Mouse (Mus musculus): ENCODE data around the gene Il23a.
"Not testable (repeated sequence)": the region's sequence is repeated elsewhere in the genome, so short reads cannot be mapped to it uniquely, and the experiment has no call there.

Il23a gene

DNA sequence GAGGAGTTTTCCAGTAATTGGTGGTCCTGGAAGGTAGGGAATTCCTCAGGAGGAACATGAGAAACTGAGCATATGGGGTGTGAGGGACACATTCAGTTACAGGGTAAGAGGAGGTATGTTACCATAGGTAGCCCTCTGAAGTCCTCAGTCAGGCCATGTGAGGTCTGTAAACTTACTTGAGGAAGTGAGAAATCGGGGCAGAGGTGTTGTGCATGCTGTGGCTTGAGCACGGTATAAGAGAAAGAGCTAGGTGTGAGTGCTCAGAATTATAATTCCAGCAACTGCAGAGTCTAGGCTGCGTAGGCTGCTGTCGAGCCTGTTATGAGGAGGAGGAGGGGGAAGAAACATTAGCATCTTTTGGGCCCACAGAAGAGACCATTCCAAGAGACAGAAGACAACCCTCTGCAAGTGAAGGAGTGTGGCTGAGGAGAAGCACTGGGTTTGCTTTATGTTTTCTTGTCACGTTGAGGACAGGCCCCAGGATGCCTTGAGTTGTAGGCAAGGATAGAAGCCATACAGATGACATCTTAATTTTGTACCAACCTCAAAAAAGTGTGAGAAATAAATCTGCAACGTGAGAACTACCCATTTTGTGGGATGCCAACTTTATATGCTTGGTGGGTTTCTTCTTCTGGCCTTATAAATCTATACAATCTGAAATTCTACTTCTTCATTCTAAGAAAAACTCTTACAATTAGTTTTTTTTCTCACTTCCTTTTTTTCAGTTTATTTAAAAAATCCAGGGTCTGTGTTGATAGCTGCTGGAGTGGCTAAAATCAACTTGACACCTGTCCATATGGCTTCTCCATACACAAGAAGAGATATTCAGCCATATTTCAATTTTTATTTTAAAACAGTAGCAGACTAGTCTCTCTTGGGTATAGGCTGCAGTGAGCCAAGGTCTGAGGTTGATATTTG lies 34.9 kb downstream of the Il23a start:
- Histone ChIP-seq H3K9me3 (ENCODE audit: low read length) (no peaks in the 10 kb centered on the region), H3K27me3 (ENCODE audit: insufficient read depth, low read length) (no peaks in the 10 kb centered on the region), H3K4me1 (replicated peaks; ENCODE audit: low read depth, low read length) (peaks cover 38% of the 10 kb centered on the region), H3K4me3 (replicated peaks; ENCODE audit: low read length) (peak overlapping the region; percentile 61), H3K36me3 (ENCODE audit: insufficient read depth, low read length) (no peaks in the 10 kb centered on the region)
- TF ChIP-seq POU5F1 (IDR thresholded peaks at IDR 0.05; ENCODE audit: borderline replicate concordance, low read length) (no peak), NANOG (IDR thresholded peaks at IDR 0.05; ENCODE audit: borderline replicate concordance, low read length) (no peak), CTCF (conservative IDR thresholded peaks at IDR 0.05; ENCODE audit: low read length) (no peak)

DNA sequence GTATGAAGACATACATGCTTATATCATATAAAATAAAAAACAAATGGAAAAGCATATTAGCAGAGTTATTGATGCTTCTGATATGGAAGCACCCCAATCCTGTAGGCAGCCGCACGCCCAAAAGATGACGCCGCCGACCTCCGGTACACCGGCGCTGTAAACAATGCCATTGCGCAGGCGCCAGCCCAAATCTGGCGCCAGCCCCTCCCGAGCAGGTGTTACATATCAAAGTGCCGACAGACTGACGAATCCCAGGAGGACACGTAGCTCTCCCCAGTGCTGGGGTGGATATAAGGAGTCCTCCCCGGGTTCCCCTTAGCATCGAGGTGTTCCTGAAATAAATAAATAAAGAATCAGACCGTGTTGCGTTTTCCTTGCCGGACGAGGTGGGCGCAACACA lies 36.3 kb downstream of the Il23a start:
- Histone ChIP-seq H3K36me3 (ENCODE audit: insufficient read depth, low read length) (no peaks in the 10 kb centered on the region), H3K4me1 (replicated peaks; ENCODE audit: low read depth, low read length) (peaks cover 27% of the 10 kb centered on the region), H3K27me3 (ENCODE audit: insufficient read depth, low read length) (no peaks in the 10 kb centered on the region), H3K9me3 (ENCODE audit: low read length) (no peaks in the 10 kb centered on the region), H3K4me3 (replicated peaks; ENCODE audit: low read length) (peak overlapping the region; percentile 61)
- no peak for TF ChIP-seq NANOG (IDR thresholded peaks at IDR 0.05; ENCODE audit: borderline replicate concordance, low read length)
- no peak for TF ChIP-seq CTCF (conservative IDR thresholded peaks at IDR 0.05; ENCODE audit: low read length)
- no peak for TF ChIP-seq POU5F1 (IDR thresholded peaks at IDR 0.05; ENCODE audit: borderline replicate concordance, low read length)

DNA sequence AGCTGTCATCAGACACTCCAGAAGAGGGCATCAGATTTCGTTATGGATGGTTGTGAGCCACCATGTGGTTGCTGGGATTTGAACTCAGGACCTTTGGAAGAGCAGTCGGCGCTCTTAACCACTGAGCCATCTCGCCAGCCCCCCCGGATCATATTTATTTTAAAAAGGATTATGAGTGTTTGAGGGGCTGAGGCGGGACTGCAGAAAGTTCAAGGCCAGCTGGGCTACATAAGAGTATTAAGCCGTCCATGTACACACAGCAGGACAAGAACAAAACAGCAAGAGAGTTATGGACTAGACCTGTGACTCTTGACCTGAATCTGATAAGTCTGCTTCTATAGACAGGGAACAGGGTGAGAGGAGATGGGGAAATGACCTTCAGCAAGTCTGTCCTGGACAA lies 38.2 kb downstream of the Il23a start:
- not testable (repeated sequence) for H3K27me3 ChIP-seq (ENCODE audit: insufficient read depth, low read length); H3K9me3 ChIP-seq (ENCODE audit: low read length); H3K36me3 ChIP-seq (ENCODE audit: insufficient read depth, low read length); H3K4me3 ChIP-seq (replicated peaks; ENCODE audit: low read length)
- peaks cover 20% of the 10 kb centered on the region for H3K4me1 ChIP-seq (replicated peaks; ENCODE audit: low read depth, low read length)

DNA sequence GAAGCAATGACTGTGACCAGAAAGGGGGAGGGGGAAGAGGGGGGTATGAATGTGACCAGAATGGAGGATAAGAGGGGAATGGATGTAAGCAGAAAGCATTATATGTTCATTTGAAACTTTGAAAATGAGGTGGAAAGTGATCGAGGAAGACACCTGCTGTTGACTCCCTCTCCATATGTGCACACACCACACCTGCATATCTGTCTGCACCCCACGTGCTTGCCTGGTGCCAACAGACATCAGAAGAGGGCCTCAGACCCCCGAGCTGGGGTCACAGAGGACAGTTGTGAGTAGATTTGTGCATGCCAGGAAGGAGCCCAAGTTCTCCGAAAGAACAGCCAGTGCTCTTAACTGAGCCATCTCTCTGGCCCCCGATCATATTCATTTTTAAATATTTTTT lies 38.6 kb downstream of the Il23a start:
- H3K36me3 ChIP-seq (ENCODE audit: insufficient read depth, low read length), result no peaks in the 10 kb centered on the region
- no peak for TF ChIP-seq NANOG (IDR thresholded peaks at IDR 0.05; ENCODE audit: borderline replicate concordance, low read length)
- no peak for TF ChIP-seq POU5F1 (IDR thresholded peaks at IDR 0.05; ENCODE audit: borderline replicate concordance, low read length)
- no peak for TF ChIP-seq CTCF (conservative IDR thresholded peaks at IDR 0.05; ENCODE audit: low read length)
- H3K27me3 ChIP-seq (ENCODE audit: insufficient read depth, low read length), result no peaks in the 10 kb centered on the region
- no peak overlapping the region for H3K4me3 ChIP-seq (replicated peaks; ENCODE audit: low read length)
- H3K9me3 ChIP-seq (ENCODE audit: low read length), result no peaks in the 10 kb centered on the region
- H3K4me1 ChIP-seq (replicated peaks; ENCODE audit: low read depth, low read length), result peaks cover 21% of the 10 kb centered on the region

DNA sequence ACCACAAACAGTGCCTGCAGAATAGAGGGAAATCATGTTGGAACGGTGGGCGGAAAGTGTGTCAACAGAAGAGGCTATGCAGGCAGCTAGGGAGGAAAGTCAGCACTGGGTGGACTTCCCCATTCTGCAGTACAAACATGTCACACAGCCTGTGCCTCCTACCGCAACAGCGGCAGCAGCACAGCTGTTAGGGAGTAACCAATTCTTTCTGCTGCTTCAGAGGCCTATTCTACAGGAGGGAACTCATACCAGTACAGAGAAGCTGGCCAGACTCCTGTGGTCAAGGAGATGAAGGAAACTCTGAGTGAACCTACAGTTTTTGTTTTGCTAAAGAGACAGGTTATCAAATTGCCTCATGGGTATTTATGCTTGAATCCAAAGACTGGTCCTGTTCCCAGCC lies 39.6 kb downstream of the Il23a start:
- Histone ChIP-seq H3K4me3 (replicated peaks; ENCODE audit: low read length) (no peak overlapping the region), H3K36me3 (ENCODE audit: insufficient read depth, low read length) (no peaks in the 10 kb centered on the region), H3K9me3 (ENCODE audit: low read length) (no peaks in the 10 kb centered on the region), H3K4me1 (replicated peaks; ENCODE audit: low read depth, low read length) (peaks cover 31% of the 10 kb centered on the region), H3K27me3 (ENCODE audit: insufficient read depth, low read length) (no peaks in the 10 kb centered on the region)
- TF ChIP-seq CTCF (conservative IDR thresholded peaks at IDR 0.05; ENCODE audit: low read length) (no peak), POU5F1 (IDR thresholded peaks at IDR 0.05; ENCODE audit: borderline replicate concordance, low read length) (no peak), NANOG (IDR thresholded peaks at IDR 0.05; ENCODE audit: borderline replicate concordance, low read length) (no peak)

DNA sequence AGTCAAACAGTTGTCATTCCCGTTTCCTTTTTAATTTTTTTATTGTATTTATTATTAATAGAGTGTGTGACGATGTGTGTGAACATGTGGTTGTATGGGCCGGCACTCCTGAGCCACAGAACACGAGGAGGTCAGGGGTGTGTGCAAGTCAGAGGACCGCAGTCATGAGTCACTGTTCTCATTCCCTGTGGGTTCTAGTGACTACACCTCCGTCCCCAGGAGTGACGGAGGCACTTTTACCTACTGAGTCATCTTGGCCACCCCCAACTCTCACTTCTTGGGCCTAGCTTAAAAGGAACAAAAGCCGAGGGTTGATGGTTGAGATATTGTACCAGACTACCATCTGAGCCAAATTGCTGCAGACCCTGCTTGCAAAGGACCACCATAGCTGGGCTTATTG lies 42.2 kb downstream of the Il23a start:
- peaks cover 14% of the 10 kb centered on the region for H3K4me1 ChIP-seq (replicated peaks; ENCODE audit: low read depth, low read length)
- no peaks in the 10 kb centered on the region for H3K9me3 ChIP-seq (ENCODE audit: low read length)
- peaks cover 21% of the 10 kb centered on the region for H3K36me3 ChIP-seq (ENCODE audit: insufficient read depth, low read length)
- no peaks in the 10 kb centered on the region for H3K27me3 ChIP-seq (ENCODE audit: insufficient read depth, low read length)
- no peak overlapping the region for H3K4me3 ChIP-seq (replicated peaks; ENCODE audit: low read length)
- TF ChIP-seq CTCF (conservative IDR thresholded peaks at IDR 0.05; ENCODE audit: low read length), result no peak
- TF ChIP-seq POU5F1 (IDR thresholded peaks at IDR 0.05; ENCODE audit: borderline replicate concordance, low read length), result no peak
- TF ChIP-seq NANOG (IDR thresholded peaks at IDR 0.05; ENCODE audit: borderline replicate concordance, low read length), result no peak

DNA sequence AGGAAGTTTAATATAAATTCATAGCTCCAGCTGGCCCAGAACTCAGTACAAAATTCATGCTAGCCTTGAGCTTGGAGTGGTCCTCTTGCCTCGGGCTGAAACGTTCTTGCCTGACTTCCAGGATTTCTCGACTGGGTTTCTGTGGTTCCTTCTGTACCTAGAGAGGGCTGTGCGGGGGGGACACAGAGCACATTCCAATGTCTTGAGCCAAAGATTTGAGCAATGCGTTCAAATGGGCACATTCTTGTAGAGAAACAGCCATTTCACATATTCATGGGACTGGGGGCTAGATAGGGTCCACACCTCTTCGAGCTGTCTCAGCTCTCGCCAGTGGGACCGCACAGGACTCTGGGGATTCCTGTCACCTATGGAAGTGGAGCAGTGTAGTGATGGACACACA lies 42.6 kb downstream of the Il23a start:
- no peak for TF ChIP-seq CTCF (conservative IDR thresholded peaks at IDR 0.05; ENCODE audit: low read length)
- H3K9me3 ChIP-seq (ENCODE audit: low read length), result no peaks in the 10 kb centered on the region
- H3K4me3 ChIP-seq (replicated peaks; ENCODE audit: low read length), result no peak overlapping the region
- peaks cover 17% of the 10 kb centered on the region for H3K4me1 ChIP-seq (replicated peaks; ENCODE audit: low read depth, low read length)
- peaks cover 25% of the 10 kb centered on the region for H3K36me3 ChIP-seq (ENCODE audit: insufficient read depth, low read length)
- H3K27me3 ChIP-seq (ENCODE audit: insufficient read depth, low read length), result no peaks in the 10 kb centered on the region

DNA sequence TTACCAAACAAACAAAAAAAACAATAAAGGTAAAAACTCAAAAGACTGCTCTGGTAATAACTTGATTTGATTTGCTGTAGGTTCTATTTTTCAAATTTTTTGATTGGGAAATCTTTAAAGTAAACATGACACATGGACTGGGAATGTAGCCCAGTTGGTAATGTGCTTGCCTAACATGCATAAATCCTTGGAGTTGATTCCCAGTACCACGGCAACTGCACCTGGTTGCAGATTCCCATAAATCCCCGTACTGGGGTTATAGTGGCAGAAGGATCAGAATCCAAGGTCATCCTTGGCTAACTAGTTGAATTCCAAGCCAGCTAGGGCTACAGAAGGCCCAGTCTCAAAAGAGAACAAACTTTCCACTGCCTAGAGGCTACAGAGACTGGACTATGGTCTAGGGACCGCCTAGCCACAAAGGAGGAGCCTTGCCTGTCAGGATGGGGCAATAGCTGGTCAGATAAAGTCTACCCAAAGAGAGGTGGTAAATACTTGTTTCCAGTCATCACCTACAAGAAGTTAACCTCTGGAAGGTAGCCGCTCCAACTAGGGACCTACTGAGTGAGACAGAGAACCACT lies 44.8 kb downstream of the Il23a start, which contains the start of gene Apon:
TSS of gene Apon (plus strand) at position 420 of the 579 bp plus-strand sequence.
- Histone ChIP-seq H3K36me3 (ENCODE audit: insufficient read depth, low read length) (peaks cover 47% of the 10 kb centered on the region), H3K4me3 (replicated peaks; ENCODE audit: low read length) (peak within 1 kb of the TSS; percentile 49)

More for the DNA sequence above, 44.8 kb downstream of the Il23a start, which contains the start of gene Apon:
- Histone ChIP-seq H3K4me1 (replicated peaks; ENCODE audit: low read depth, low read length) (peaks cover 37% of the 10 kb centered on the region), H3K9me3 (ENCODE audit: low read length) (no peaks in the 10 kb centered on the region), H3K27me3 (ENCODE audit: insufficient read depth, low read length) (no peaks in the 10 kb centered on the region)
- TF ChIP-seq NANOG (IDR thresholded peaks at IDR 0.05; ENCODE audit: borderline replicate concordance, low read length) (no peak), POU5F1 (IDR thresholded peaks at IDR 0.05; ENCODE audit: borderline replicate concordance, low read length) (no peak), CTCF (conservative IDR thresholded peaks at IDR 0.05; ENCODE audit: low read length) (no peak)

Data from E14TG2a.4 (cell line).